Mouse (Mus musculus): Measurements from ENCODE around the gene Fcho1.

DNA sequence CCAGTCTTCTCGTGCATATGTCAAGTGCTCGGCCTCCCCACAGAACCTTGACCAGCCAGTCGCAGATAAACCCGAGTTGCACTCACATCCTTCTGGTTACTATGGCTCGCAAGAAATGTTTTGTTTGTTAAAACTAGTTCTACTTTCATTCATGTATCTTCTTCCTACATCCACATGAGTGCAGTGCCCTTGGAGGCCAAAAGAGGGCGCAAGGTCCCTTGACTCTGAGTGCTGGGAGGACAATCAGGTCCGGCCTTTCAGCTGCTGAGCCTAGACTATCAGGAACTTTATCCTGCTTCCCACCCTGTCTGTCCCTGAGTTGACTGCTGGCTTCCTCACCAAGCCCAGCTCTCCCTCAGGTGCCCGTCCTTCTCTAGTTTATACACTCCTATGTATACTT lies 17.6 kb downstream of the Fcho1 start:
- TF ChIP-seq ZNF384 (IDR thresholded peaks at IDR 0.05; ENCODE audit: low read depth, low read length) (no peak), CHD2 (IDR thresholded peaks at IDR 0.05; ENCODE audit: low read depth, low read length) (no peak)

All from ES-E14 (cell line).